Mouse (Mus musculus) monocyte, adult 5-6 weeks (primary cell): Measurements from ENCODE around the gene Per2. TPM values are rescaled to one million over a fixed set of nuclear protein-coding genes. Genes with fewer than 3 reads are reported as not detected.
"Not testable (repeated sequence)": the region's sequence is repeated elsewhere in the genome, so short reads cannot be mapped to it uniquely, and the experiment has no call there.

Experiments used
- ATAC-seq: fragments of 153-309, 156-312 bp; replicated peaks from 2 replicates; pipeline ENCODE4 v1.8.0; 2017; ENCODE audit warnings: mild to moderate bottlenecking; ENCODE audit not compliant: low TSS enrichment, insufficient number of reproducible peaks, severe bottlenecking, poor library complexity, low FRiP score
- total RNA-seq: library from RNA; stranded (forward); fragments of 200-1000, 200-491, 200-594 nt; gene quantifications from 3 replicates; pipeline ENCODE4 v1.2.3, GENCODE M21; 2017

Gene Per2
- total RNA-seq = 2.8 to 12.0 TPM (median 3.1 TPM) in 3 replicates

GRCm38 (mm10) chr1:91459059-91459809, at the start of gene Per2:
Gene Per2, minus strand, starts transcription at chr1:91459324.
- peak; percentile 93 for ATAC-seq

- no peak for ATAC-seq
Measured at GRCm38 (mm10) chr1:91504615-91505014, 45.5 kb upstream of the Per2 start.

- ATAC-seq = no peak
Measured at GRCm38 (mm10) chr1:91498579-91498978, 39.5 kb upstream of the Per2 start.

- ATAC-seq = no peak
Measured at GRCm38 (mm10) chr1:91495321-91495720, 36.2 kb upstream of the Per2 start.

GRCm38 (mm10) chr1:91494457-91495140, 35.5 kb upstream of the Per2 start, which contains the start of gene Traf3ip1:
Gene Traf3ip1, plus strand, starts transcription at chr1:91494647.
- ATAC-seq = peak; percentile 74

GRCm38 (mm10) chr1:91493938-91494337, 34.8 kb upstream of the Per2 start:
- no peak for ATAC-seq

- no peak for ATAC-seq
Measured at GRCm38 (mm10) chr1:91492740-91493139, 33.6 kb upstream of the Per2 start.

- ATAC-seq = no peak
Measured at GRCm38 (mm10) chr1:91490322-91490721, 31.2 kb upstream of the Per2 start.

- no peak for ATAC-seq
Measured at GRCm38 (mm10) chr1:91486165-91486564, 27.0 kb upstream of the Per2 start.

- no peak for ATAC-seq
Measured at GRCm38 (mm10) chr1:91485422-91485821, 26.3 kb upstream of the Per2 start.

GRCm38 (mm10) chr1:91484011-91484346, 24.9 kb upstream of the Per2 start:
- no peak; the same call in 1 of the 2 replicates for ATAC-seq

- peak; percentile 53; the same call in 1 of the 2 replicates for ATAC-seq
Measured at GRCm38 (mm10) chr1:91483304-91484010, 24.3 kb upstream of the Per2 start.

- no peak for ATAC-seq
Measured at GRCm38 (mm10) chr1:91482616-91483211, 23.6 kb upstream of the Per2 start.

GRCm38 (mm10) chr1:91478958-91479357, 19.8 kb upstream of the Per2 start:
- ATAC-seq = no peak

- not testable (repeated sequence) for ATAC-seq
Measured at GRCm38 (mm10) chr1:91478145-91478544, 19.0 kb upstream of the Per2 start.

GRCm38 (mm10) chr1:91469888-91470419, 10.8 kb upstream of the Per2 start:
- no peak for ATAC-seq

GRCm38 (mm10) chr1:91466186-91466585, 7.1 kb upstream of the Per2 start:
- ATAC-seq = no peak

GRCm38 (mm10) chr1:91465244-91465643, 6.1 kb upstream of the Per2 start:
- no peak for ATAC-seq

GRCm38 (mm10) chr1:91464436-91464835, 5.3 kb upstream of the Per2 start:
- no peak for ATAC-seq
